ENCODE assay signal across 20 mouse cellular contexts in the genomic region with DNA sequence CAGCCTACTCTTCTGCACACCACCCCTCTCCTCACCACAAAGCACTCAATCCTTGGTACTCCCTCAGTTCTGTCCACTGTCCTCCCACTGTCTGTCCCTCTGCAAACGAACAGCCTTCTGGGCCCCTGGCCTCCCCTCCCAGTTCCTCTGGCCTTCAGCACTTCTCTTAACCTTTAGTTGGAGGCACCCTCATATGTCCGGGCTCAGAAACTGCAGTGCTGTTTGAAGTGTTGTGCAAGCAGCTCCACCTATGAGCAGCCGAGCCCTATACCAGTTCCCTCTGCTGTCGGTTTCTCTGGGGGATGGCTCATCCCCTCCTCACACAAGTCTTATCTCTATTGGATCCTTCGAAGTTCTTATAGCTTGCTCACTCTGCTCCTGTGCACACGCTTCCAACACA. TPM values are rescaled to one million over a fixed set of nuclear protein-coding genes. Genes with fewer than 3 reads are reported as not detected.
"Had no signal": no experiment of that assay in that cellular context is flagged by ENCODE, and none has a peak within 500 bp of the region (broad histone marks: within the 10 kb centered on the region; RNA-seq: fewer than 3 reads in every experiment).

No protein-coding gene starts in this region.

- H3K4me2 ChIP-seq: liver, embryonic 15.5 days; lung, embryonic 15.5 days; neural tube, embryonic 13.5 days had no signal

- DNase-seq: kidney, adult 8-10 months; kidney, postnatal 25 days; lung, postnatal 14 days; midbrain, embryonic 14.5 days; right cerebral cortex, adult 18-20 months; right cerebral cortex, postnatal 25 days; thymus, postnatal 36 days had no signal

- H3K9me3 ChIP-seq: limb, embryonic 10.5 days; liver, embryonic 15.5 days; lung, embryonic 15.5 days; midbrain, embryonic 10.5 days; neural tube, embryonic 13.5 days had no signal

- H3K4me3 ChIP-seq: left cerebral cortex, adult 2 months; limb, embryonic 10.5 days; liver, embryonic 15.5 days; lung, embryonic 15.5 days; midbrain, embryonic 10.5 days; neural tube, embryonic 13.5 days had no signal

- H3K9ac ChIP-seq: liver, embryonic 15.5 days; lung, embryonic 15.5 days; neural tube, embryonic 13.5 days had no signal

- H3K36me3 ChIP-seq: limb, embryonic 10.5 days; liver, embryonic 15.5 days; lung, embryonic 15.5 days; midbrain, embryonic 10.5 days; neural tube, embryonic 13.5 days had no signal

- H3K4me1 ChIP-seq: lung, embryonic 15.5 days; midbrain, embryonic 10.5 days; neural tube, embryonic 13.5 days had no signal

- H3K27ac ChIP-seq: left cerebral cortex, adult 2 months; limb, embryonic 10.5 days; liver, embryonic 15.5 days; lung, embryonic 15.5 days; macrophage; midbrain, embryonic 10.5 days; neural tube, embryonic 13.5 days had no signal

RNA-seq across cellular contexts. Expression of gene Il27, which starts 1.7 kb away (rescaled TPM):
- total RNA-seq: layer of hippocampus, postnatal 10 days; left cerebral cortex, adult 2 months; left cerebral cortex, postnatal 14 days had no signal
- polyA plus RNA-seq: intestine, embryonic 14.5 days; kidney, embryonic 16.5 days; limb, embryonic 10.5 days; limb, embryonic 14.5 days; lung, embryonic 15.5 days; midbrain, embryonic 10.5 days; midbrain, embryonic 14.5 days; neural tube, embryonic 13.5 days; stomach, embryonic 16.5 days had no signal
